Mouse (Mus musculus) left cerebral cortex, adult 6 months (tissue): ENCODE results near the gene Tfdp1. TPM values are rescaled to one million over a fixed set of nuclear protein-coding genes. Genes with fewer than 3 reads are reported as not detected.

ENCODE experiments used
- long read RNA-seq, 2 experiments: library from polyadenylated mRNA; unstranded; transcript quantifications; one replicate each; pipeline ENCODE4 v2.0.0; 2019 to 2020
- polyA plus RNA-seq: library from polyadenylated mRNA; unstranded; fragments of <200 nt; fragmentation: Nextera tagmentation; gene quantifications from 2 replicates; pipeline ENCODE4 v1.2.3, GENCODE M21; 2021

Tfdp1 gene
- 29.3 and 38.2 TPM in 2 replicates for polyA plus RNA-seq
- long read RNA-seq, experiment 1, transcript Tfdp1-201 (11 exons, 1,700 nt) = minor isoform, 6 of 158 reads
- long read RNA-seq, experiment 1, transcript Tfdp1-204 (12 exons, 2,511 nt) = major isoform, 77 of 158 reads
- long read RNA-seq, experiment 1, transcript Tfdp1-203 (11 exons, 2,421 nt) = minor isoform, 17 of 158 reads
- long read RNA-seq, experiment 1, partial matches to known transcripts = 14 of 158 reads
- long read RNA-seq, experiment 1, other reads (novel, unspliced or antisense) = 44 of 158 reads
- long read RNA-seq, experiment 2, transcript Tfdp1-204 (12 exons, 2,511 nt) = major isoform, 8 of 20 reads
- long read RNA-seq, experiment 2, partial matches to known transcripts = 2 of 20 reads
- long read RNA-seq, experiment 2, other reads (novel, unspliced or antisense) = 7 of 20 reads

DNA sequence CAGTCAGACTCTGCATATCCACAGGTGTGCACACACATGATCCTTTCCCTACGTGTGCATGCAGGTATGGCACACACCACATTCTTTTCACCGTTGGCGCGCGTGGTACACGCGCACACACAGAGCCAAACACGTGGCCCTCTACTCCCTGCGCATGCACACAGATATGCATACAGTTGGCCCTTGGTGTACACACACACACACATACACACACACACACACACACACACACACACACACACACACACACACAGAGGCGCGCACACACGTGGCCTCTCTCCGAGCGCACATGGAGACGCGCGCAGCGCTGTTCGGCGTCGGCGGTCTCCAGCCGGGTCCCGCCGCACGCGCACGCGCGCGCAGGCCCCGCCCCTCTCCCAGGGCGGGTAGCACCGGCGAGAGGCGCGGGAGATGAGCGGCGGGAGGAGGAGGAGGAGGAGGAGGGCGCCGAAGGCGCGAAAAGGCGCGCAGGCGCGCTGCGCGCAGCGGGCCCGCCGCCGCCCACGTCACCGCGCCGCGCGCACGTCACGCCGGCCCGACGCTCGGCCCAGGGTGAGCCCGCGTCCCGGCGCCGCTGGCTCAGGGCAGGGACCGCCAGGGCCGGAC, at the start of gene Tfdp1:
Gene Tfdp1, plus strand, starts transcription at position 497 of the 606 bp plus-strand sequence.

DNA sequence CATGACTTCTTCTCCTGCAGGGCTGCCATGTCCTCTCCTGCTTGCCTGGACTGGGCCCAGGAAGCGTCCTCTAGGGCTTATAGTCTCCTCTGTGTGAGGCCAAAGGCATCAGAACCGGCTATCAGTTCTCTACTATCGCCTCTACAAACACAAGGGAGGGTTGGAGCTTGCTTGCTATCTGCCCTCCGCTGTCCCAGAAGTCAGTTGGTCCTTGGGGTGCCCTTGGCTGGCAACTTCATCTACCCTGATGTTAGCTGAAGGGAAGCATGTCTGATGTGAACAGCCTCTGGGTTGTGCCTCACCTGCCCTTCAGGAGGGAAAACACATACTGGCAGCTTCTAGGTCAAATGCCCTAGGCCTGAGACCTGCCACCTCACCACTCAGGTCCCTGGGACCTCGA, 58.2 kb downstream of the Tfdp1 start, which contains the start of gene Atp4b:
Gene Atp4b, minus strand, starts transcription at position 101 of the 400 bp plus-strand sequence.

DNA sequence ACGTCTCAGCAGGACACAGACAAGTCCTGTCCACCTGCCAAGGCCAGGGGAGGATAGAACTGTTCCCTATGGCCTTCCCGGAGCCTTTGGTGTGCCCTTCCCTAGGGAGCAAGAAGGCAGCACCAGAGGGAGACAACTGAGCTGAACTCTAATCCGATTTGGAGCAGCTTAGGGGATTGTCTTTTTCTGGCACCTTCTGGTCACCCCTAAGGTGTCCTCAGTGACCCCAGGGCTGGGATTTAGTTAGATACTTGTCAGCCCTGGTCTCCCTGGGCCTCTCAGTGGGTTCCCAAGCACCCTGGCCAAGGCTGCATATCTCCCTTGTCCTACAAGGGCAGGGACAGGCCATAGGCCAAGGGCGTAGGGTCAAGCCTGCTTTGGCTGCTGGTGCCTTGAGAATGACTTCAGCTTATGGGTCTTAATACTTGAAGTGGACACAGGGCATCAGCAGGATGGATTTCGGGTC, 66.1 kb downstream of the Tfdp1 start, which contains the start of gene Grk1:
Gene Grk1, plus strand, starts transcription at position 416 of the 466 bp plus-strand sequence.

Other genes starting within 250 kb of the Tfdp1 start
- 13.7 and 18.3 TPM in 2 replicates for gene Pcid2, start 233.3 kb upstream of the Tfdp1 start, polyA plus RNA-seq
- gene Cul4a, start 233.1 kb upstream of the Tfdp1 start, polyA plus RNA-seq = 29.1 and 31.5 TPM in 2 replicates
- gene Lamp1, start 179.6 kb upstream of the Tfdp1 start, polyA plus RNA-seq = 67.3 and 368 TPM in 2 replicates
- gene Grtp1, start 138.1 kb upstream of the Tfdp1 start, polyA plus RNA-seq = 3.8 and 3.9 TPM in 2 replicates
- 0.39 and 0.49 TPM in 2 replicates for gene Adprhl1, start 84.6 kb upstream of the Tfdp1 start, polyA plus RNA-seq
- 24.7 and 25.8 TPM in 2 replicates for gene Dcun1d2, start 50.6 kb upstream of the Tfdp1 start, polyA plus RNA-seq
- 21.1 and 36.1 TPM in 2 replicates for gene Tmco3, start 50.6 kb upstream of the Tfdp1 start, polyA plus RNA-seq
- gene Atp4b, start 58.1 kb downstream of the Tfdp1 start, polyA plus RNA-seq = not detected in 2 replicates
- gene Grk1, start 66.3 kb downstream of the Tfdp1 start, polyA plus RNA-seq = not detected in 2 replicates
- 4.7 and 4.9 TPM in 2 replicates for gene Tmem255b, start 96.4 kb downstream of the Tfdp1 start, polyA plus RNA-seq
- 40.6 and 41.2 TPM in 2 replicates for gene Gas6, start 155.7 kb downstream of the Tfdp1 start, polyA plus RNA-seq
- not detected in 2 replicates for gene 1700029H14Rik, start 223.7 kb downstream of the Tfdp1 start, polyA plus RNA-seq